Mouse (Mus musculus) heart, embryonic 11.5 days (tissue): ENCODE data around the gene Hist1h1d. TPM values are rescaled to one million over a fixed set of nuclear protein-coding genes. Genes with fewer than 3 reads are reported as not detected.

Source experiments
- ATAC-seq: fragments of 200-750 bp; cut with Nextera tagmentation; replicated peaks from 2 replicates; pipeline ENCODE4 v1.8.0; 2017; ENCODE audit warnings: moderate library complexity; ENCODE audit not compliant: insufficient number of reproducible peaks, low FRiP score, low TSS enrichment
- H3K27ac ChIP-seq: fragments of 300-500 bp; sonication (generic); 2 replicates; pipeline ENCODE4 v1.5.1; 2014; ENCODE audit warnings: mild to moderate bottlenecking, low read depth, low read length
- H3K27me3 ChIP-seq: fragments of 300-500 bp; sonication (generic); 2 replicates; pipeline ENCODE4 v1.6.1; 2014; ENCODE audit warnings: mild to moderate bottlenecking, low read length, mixed read lengths; ENCODE audit not compliant: control insufficient read depth, insufficient read depth
- H3K36me3 ChIP-seq: fragments of 300-500 bp; sonication (generic); 2 replicates; pipeline ENCODE4 v1.6.1; 2014; ENCODE audit warnings: mild to moderate bottlenecking, low read length, moderate library complexity, mixed read lengths; ENCODE audit not compliant: control insufficient read depth, insufficient read depth
- H3K4me1 ChIP-seq: fragments of 300-500 bp; sonication (generic); 2 replicates; pipeline ENCODE4 v1.6.1; 2014; ENCODE audit warnings: low read length; ENCODE audit not compliant: control insufficient read depth, insufficient read depth
- H3K4me2 ChIP-seq: fragments of 300-500 bp; sonication (generic); 2 replicates; pipeline ENCODE4 v1.6.1; 2014; ENCODE audit warnings: mild to moderate bottlenecking, moderate library complexity
- H3K4me3 ChIP-seq: fragments of 300-500 bp; sonication (generic); 2 replicates; pipeline ENCODE4 v1.5.1; 2014; ENCODE audit warnings: low read depth, low read length
- H3K9ac ChIP-seq: fragments of 300-500 bp; sonication (generic); 2 replicates; pipeline ENCODE4 v1.6.1; 2014; ENCODE audit warnings: mild to moderate bottlenecking, low read depth, low read length, moderate library complexity
- H3K9me3 ChIP-seq: fragments of 300-500 bp; sonication (generic); replicated peaks from 2 replicates; pipeline ENCODE4 v1.6.1; 2016; ENCODE audit warnings: low read length; ENCODE audit not compliant: control insufficient read depth
- WGBS: fragments of 180-500 bp; shearing (Covaris S2); extraction: QIAGEN DNeasy Blood & Tissue Kit; methylation state at CpG from one replicate; pipeline ENCODE4 v1.1.7; 2014; ENCODE audit not compliant: insufficient replicate concordance; 5-methylcytosine and 5-hydroxymethylcytosine counted together
- polyA plus RNA-seq: library from polyadenylated mRNA; unstranded; fragments of >200 nt; fragmentation: Nextera tagmentation; extraction: Ambion mirVana; gene quantifications from 2 replicates; pipeline ENCODE4 v1.2.1, GENCODE M21; 2014

The Hist1h1d gene
- 0.15 and 0.27 TPM in 2 replicates for polyA plus RNA-seq

- no peak for ATAC-seq
- Histone ChIP-seq H3K27me3 (no peaks in the 10 kb centered on the region), H3K4me3 (peak within 1 kb of the TSS; percentile 47; the same call in 1 of the 2 replicates), H3K9me3 (no peaks in the 10 kb centered on the region), H3K27ac (peak within 1 kb of the TSS; percentile 98), H3K36me3 (no peaks in the 10 kb centered on the region), H3K4me1 (peaks cover 7% of the 10 kb centered on the region; the same call in 1 of the 2 replicates), H3K4me2 (peak within 1 kb of the TSS; percentile 71), H3K9ac (peak within 1 kb of the TSS; percentile 49; the same call in 1 of the 2 replicates)
Measured at GRCm38 (mm10) chr13:23552962-23553361, at the start of gene Hist1h1d. Hist1h1d (plus strand) TSS chr13:23553262.

- no peak overlapping the region for H3K4me3 ChIP-seq
- H3K36me3 ChIP-seq: no peaks in the 10 kb centered on the region
- 3% methylated on average over 9 of the region's 9 CpGs for WGBS
- no peaks in the 10 kb centered on the region for H3K27me3 ChIP-seq
- H3K9ac ChIP-seq: no peak overlapping the region
- no peak overlapping the region for H3K27ac ChIP-seq
- H3K4me2 ChIP-seq: peak overlapping the region; percentile 39
- no peaks in the 10 kb centered on the region for H3K9me3 ChIP-seq
- ATAC-seq: no peak
- peaks cover 12% of the 10 kb centered on the region for H3K4me1 ChIP-seq
Measured at GRCm38 (mm10) chr13:23503797-23504196, 49.3 kb upstream of the Hist1h1d start.

DNA sequence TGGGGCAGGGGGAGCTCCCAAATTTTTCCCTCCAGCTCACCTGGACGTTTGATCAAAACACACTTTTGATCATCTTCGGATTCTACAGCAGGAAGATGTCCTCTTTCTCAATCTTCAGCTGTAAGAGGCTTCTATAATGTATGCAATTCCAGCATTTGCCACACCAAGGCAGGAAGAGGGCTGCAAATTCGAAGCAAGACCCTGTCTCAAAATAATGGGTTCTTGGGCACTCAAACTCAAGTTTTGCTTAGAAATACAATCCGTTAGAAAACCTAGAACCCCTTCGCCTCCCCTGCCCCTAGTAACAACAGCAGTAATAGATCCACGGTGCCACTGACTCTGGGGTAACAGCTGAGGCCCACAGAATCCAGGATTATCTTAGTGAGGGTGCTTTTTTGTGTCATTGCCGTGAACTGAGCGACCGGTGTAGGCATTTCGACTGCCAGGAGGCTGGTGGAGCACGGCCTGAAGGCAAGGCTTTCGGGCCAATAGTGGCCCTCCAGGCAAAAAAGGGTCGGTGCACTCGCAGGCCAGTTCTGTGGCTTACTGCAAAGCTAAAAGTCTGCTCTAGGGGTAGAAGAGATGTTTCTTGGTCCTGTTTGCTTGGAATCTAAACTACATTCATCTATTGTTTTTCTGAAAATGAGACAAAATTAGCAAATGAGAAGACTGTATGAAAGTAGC lies 47.3 kb upstream of the Hist1h1d start:
- no peaks in the 10 kb centered on the region for H3K36me3 ChIP-seq

GRCm38 (mm10) chr13:23506351-23506750 lies 46.7 kb upstream of the Hist1h1d start:
- Histone ChIP-seq H3K27me3 (no peaks in the 10 kb centered on the region), H3K27ac (peak overlapping the region; percentile 31), H3K9ac (no peak overlapping the region), H3K4me2 (peak overlapping the region; percentile 70), H3K4me1 (peaks cover 19% of the 10 kb centered on the region), H3K4me3 (peak overlapping the region; percentile 39), H3K9me3 (no peaks in the 10 kb centered on the region), H3K36me3 (no peaks in the 10 kb centered on the region)
- 3% methylated on average over 13 of the region's 13 CpGs for WGBS
- 0 out of 2 replicates have a peak, but pooled peaks have one; percentile 46 for ATAC-seq

More for the DNA sequence above, 47.3 kb upstream of the Hist1h1d start:
- Histone ChIP-seq H3K9me3 (no peaks in the 10 kb centered on the region), H3K4me1 (peaks cover 19% of the 10 kb centered on the region), H3K4me2 (peak overlapping the region; percentile 70), H3K4me3 (peak overlapping the region; percentile 39), H3K27me3 (no peaks in the 10 kb centered on the region), H3K9ac (peak overlapping the region; percentile 66), H3K27ac (peak overlapping the region; percentile 31)
- 0 out of 2 replicates have a peak, but pooled peaks have one; percentile 36 for ATAC-seq
- 2% methylated on average over 14 of the region's 14 CpGs for WGBS

GRCm38 (mm10) chr13:23506819-23507515 lies 46.1 kb upstream of the Hist1h1d start:
- Histone ChIP-seq H3K36me3 (no peaks in the 10 kb centered on the region), H3K4me3 (peak overlapping the region; percentile 39; the same call in 1 of the 2 replicates), H3K27ac (no peak overlapping the region; the same call in 1 of the 2 replicates), H3K4me1 (peaks cover 15% of the 10 kb centered on the region), H3K27me3 (no peaks in the 10 kb centered on the region), H3K4me2 (peak overlapping the region; percentile 70), H3K9me3 (no peaks in the 10 kb centered on the region), H3K9ac (0 out of 2 replicates have a peak overlapping the region, but pooled peaks have one; percentile 16)
- ATAC-seq: no peak
- 11% methylated on average over 14 of the region's 14 CpGs for WGBS

DNA sequence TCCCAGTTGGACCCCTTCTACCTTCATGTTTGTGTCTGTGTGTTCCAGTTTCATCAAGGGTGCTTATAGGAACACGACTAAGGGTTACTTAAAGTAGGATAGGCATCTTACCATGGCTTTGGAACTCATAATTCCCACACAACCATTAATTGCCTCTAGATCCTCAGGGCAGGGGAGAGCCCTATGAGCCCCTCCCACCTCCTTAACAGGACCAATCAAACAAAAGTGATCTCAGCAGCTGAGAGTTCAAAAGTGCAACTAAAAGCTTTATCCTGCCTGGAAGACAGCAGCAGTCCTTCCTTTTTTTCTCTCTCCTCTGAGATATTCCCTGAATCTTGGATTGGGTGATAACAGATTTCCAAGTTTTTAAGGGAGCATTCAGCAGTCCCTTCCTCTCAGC lies 42.9 kb upstream of the Hist1h1d start:
- Histone ChIP-seq H3K4me1 (peaks cover 12% of the 10 kb centered on the region), H3K27ac (no peak overlapping the region), H3K36me3 (no peaks in the 10 kb centered on the region), H3K27me3 (no peaks in the 10 kb centered on the region), H3K4me2 (no peak overlapping the region), H3K9me3 (no peaks in the 10 kb centered on the region), H3K4me3 (no peak overlapping the region), H3K9ac (no peak overlapping the region)
- 27% methylated on average over 1 of the region's 1 CpGs for WGBS
- no peak for ATAC-seq

GRCm38 (mm10) chr13:23513517-23513916 lies 39.5 kb upstream of the Hist1h1d start:
- no peak for ATAC-seq
- WGBS: 74% methylated on average over 1 of the region's 1 CpGs

DNA sequence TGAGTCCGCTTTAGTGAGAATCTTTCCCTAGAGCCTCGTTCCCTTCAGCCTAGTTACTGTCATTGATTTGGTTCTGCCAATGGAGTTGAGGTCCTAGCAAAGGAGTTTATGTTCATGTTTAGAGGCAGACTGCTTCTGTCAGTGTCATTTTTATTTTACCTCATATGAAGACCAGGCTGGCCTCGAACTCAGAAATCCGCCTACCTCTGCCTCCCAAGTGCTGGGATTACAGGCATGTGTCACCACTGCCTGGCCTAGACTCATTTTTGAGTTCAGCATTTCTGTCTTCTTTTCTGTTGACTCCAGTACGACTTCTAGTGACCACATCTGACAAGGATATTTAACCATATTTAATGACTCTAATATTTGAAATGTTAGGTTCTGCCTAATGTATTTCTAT lies 37.8 kb upstream of the Hist1h1d start:
- Histone ChIP-seq H3K4me3 (no peak overlapping the region), H3K36me3 (no peaks in the 10 kb centered on the region), H3K27me3 (no peaks in the 10 kb centered on the region), H3K4me2 (no peak overlapping the region), H3K27ac (no peak overlapping the region), H3K4me1 (peaks cover 3% of the 10 kb centered on the region; the same call in 1 of the 2 replicates), H3K9ac (no peak overlapping the region), H3K9me3 (no peaks in the 10 kb centered on the region)
- 79% methylated on average over 5 of the region's 5 CpGs for WGBS
- ATAC-seq: no peak

More at GRCm38 (mm10) chr13:23513517-23513916, 39.5 kb upstream of the Hist1h1d start:
- Histone ChIP-seq H3K9ac (no peak overlapping the region), H3K4me1 (peaks cover 7% of the 10 kb centered on the region), H3K4me3 (no peak overlapping the region), H3K36me3 (no peaks in the 10 kb centered on the region), H3K4me2 (no peak overlapping the region), H3K27ac (no peak overlapping the region), H3K9me3 (no peaks in the 10 kb centered on the region), H3K27me3 (no peaks in the 10 kb centered on the region)
